Mouse (Mus musculus) gastrocnemius, postnatal 36 days (tissue): ENCODE measurements around the gene Evl. TPM values are rescaled to one million over a fixed set of nuclear protein-coding genes. Genes with fewer than 3 reads are reported as not detected.
"Not testable (repeated sequence)": the region's sequence is repeated elsewhere in the genome, so short reads cannot be mapped to it uniquely, and the experiment has no call there.

ENCODE experiments used
- DNase-seq, 2 experiments: peaks; one replicate each; pipeline ENCODE4 v3.0.0; 2022
- intact Hi-C: fragments of 180-260 bp; cut with DNase I; formaldehyde crosslinking; loops from one replicate; pipeline ENCODE4 v1.15.1; 2025
- total RNA-seq, 2 experiments: library from RNA; stranded (reverse); gene quantifications; 2 replicates each; pipeline ENCODE4 v1.2.3; 2021

Evl gene
- total RNA-seq, 2 experiments from 2014 or later, result 11.5 to 16.7 TPM

DNA sequence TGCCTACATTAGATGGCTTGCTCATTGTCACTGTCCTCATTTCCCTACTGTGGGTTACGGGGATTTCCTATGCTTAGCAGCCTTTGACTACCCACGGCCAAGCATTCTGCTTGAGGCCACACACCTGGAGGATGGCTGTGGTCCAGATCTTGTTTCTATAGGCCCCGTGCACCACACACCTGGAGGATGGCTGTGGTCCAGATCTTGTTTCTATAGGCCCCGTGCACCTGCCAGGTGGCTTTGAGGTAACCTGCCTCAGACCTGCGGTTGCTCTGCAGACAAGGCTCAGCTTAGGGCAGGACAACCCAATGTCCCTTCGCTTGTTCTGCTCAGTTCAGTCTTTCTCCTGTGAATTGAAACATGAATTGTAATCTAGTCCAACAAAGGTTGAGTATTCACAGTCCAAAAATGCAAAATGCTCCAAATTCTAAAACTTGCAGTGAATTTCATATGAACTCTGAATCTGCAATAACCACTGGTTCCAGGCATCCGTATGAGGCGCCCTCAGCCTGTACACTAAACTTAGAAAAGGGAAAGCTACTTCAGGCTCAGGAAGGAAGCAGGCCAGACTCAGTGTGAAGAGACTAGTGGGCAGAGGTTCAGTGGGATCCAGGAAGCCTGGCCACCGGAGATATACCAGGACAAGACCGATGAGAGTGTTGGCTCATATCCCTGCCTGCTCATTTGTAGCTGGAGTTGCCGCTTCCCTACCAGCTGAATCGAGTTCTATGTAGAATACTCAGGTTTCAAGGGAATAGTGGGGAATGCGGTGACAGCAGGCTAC is 127.9 kb downstream of the Evl start:
- no peak for DNase-seq
- intact Hi-C loops, result no loop called here

DNA sequence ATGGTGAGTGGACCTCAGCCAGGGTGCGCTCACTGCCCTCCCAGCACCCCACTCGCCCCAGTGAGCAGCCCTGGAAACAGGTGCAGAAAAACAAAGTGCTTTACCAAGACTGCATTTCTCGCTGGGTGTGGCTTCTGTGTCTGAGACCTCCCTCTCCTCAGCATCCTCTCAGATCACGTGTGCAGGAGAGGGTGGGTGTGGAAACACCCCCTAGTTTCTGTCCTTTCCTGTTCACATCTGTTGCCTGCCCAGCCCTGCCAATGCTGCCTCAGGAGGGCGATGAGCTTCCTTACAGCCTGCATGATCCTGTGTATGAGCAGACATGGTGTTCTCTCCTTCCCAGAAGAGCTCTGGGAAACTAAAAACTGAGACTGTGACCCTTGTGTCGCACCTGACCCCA is 131.9 kb downstream of the Evl start:
- intact Hi-C loops, result no loop called here
- DNase-seq, result no peak

DNA sequence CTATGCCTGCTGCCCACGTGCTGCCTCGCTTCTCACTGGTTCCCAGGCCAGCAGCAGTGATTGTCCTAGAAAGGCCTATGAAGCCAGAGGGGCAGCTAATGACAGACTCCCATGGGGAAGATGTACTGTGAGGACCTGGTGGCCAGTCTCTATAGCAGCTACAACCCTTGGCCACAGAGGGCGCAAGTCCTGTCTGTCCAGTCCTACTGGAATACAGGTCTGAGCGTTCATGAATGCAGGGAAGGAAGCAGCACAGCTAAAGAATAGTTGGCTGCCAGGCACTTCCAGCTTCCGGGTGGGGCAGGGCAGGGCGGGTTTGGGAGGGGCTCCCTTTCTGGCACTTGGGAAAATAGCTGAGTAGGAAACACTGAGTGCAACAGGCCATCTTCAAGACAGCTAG is 132.4 kb downstream of the Evl start:
- DNase-seq, result no peak
- intact Hi-C loops, result no loop called here

DNA sequence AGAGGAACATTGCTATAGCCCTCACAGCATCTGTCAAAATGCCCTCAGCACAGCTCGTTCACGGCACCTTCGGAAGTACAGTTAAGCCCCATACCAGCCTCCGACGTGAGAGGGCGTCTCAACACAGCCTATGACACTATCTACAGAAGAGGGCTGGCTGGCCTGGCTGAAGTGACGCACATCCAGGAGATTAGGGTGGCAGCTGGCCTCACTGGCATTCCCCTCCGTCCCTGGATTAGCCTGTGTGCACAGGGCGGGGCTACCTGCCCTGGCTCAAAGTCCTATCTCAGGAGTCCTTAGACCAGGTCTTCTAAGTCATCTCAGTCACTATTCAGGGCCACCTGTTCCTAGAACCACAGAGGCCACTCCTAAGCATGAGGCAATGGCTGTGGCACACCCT is 134.6 kb downstream of the Evl start:
- intact Hi-C loops, result no loop called here

DNA sequence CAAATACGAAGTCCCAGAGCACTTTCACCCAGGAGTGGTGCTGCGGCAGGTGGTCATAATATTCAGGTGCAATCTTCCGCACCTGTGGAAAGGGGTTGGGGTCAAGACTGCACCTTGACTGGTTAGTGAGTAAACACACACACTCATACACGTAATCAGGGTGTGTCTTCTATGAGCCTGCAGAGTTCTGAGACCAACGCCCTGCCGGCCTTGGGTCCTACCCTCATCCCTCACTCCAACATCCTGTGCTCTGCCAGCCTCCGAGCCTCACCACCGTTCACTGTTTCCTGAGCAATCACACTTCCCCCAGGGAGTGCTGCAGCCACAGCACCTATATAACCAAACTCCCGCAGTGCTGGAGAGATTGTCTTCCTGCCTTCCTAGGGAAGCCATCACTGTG is 136.0 kb downstream of the Evl start:
- intact Hi-C loops, result loop anchor here (5.0 kb wide), 1 partner anchor 62 kb away; no protein-coding TSS in a partner anchor
- DNase-seq, result no peak

More for the DNA sequence above, 134.6 kb downstream of the Evl start:
- no peak for DNase-seq

DNA sequence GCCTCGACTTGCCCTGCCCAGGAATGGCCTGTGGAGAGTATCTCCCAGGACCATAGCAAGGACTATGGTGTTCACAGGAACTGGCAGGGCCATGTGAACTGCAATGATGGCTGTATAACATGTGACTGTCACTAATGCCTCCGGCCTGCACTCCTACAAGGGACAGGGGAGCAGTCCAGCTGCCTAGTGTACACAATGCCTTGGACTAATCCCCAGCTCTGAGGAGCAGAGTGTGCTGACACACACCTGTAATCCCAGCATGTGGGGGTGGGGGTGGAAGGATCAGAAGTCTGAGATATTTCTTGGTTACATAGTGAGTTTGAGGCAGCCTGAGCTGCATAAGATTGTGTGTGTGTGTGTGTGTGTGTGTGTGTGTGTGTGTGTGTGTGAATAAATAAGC is 139.1 kb downstream of the Evl start:
- no peak for DNase-seq
- intact Hi-C loops, result loop anchor here (5.0 kb wide), 1 partner anchor 59 kb away; no protein-coding TSS in a partner anchor

DNA sequence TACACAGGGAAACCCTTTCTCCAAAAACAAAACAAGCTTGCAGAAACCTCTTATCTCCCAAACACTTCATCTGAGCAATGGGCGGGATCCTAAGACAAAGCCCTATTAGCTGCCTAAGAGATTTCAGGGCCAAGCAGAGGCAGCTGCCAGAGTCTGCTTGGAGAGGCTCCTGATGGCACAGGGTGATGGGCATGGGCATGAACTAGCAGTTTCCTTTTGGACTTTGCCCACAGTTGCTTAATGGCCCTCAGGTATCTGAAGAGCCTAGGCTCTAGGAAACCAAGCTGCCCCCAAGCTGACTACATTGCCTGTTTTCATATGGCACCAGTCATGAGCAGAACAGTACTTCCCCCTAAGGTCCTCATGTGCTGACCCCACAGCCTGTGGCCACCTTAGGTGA is 139.7 kb downstream of the Evl start:
- DNase-seq, result no peak
- intact Hi-C loops, result loop anchor here (5.0 kb wide), 1 partner anchor 58 kb away; no protein-coding TSS in a partner anchor

DNA sequence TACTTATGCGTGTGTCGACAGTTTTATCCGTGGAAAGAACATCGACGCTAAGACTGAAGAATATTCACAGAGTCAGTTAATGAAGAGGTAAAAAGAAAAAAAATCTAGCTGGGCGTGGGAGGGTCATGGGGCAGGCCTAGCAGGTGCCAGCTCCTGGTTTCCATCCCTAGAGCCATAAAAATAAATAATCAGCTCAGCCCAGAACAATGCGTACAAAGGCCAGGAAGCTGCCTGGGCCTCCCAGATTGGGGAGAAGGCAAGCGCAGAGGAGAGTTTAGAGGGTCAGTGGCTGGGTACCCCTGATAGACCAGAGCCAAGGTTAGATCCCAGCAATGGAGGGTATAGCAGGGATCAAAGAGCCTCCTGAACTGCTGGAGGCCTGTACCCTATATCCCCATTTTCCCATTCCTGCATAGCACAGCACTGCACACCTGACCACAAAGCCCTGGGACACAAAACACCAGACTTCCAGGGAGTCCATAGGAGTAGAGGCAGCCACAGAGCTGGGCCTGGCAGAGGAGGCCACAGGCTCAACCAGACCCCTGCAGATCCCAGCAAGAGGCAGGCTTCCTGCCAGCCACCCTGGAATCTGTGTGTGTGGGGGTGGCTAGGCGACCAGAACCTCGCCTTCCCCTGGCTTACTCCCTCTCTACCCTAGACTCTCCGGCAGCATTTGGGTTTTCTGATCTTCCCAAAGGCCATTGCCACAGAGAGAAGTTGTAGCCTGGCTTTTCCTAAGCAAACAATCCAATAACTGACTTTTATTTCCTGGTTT is 144.4 kb downstream of the Evl start:
- no peak for DNase-seq
- intact Hi-C loops, result no loop called here

DNA sequence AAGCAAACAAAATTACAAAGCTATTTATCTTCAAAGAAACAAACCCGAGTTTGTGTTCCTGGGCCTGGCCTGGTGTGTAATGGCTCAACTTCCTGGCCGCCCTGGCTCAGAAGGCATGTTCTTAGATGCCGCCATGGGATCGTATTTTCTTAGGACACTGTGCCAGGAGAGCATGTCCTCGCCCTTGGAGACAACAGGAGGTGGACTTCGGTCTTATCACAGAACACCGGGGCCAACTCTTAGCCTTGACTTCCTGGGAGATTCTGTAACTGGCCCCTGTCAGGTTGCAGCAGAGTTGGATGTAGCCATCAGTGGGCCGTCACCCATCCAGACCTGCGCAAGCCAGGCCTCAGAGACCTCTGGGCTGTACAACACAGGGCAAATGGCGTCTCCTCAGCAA is 145.1 kb downstream of the Evl start:
- no peak for DNase-seq
- intact Hi-C loops, result no loop called here

DNA sequence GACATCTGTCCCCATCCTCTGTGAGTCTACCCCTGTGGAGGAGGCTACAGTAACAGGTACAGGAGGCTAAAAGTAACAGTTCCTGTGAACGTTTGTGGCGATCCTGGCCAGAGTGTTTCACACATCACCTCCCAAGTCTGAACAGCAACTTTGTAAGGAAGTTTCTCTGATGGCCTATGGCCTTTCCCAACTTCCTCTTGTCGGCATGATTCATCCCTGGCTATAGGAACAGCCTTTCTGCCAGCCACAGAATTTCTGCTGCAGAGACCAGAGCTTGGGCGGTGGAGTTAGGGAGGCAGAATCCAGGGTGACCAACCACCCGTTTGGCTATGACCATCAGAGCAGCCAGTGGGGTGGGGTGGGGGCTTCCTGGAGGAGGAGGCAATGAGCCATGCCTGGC is 145.5 kb downstream of the Evl start:
- no peak for DNase-seq
- intact Hi-C loops, result no loop called here

DNA sequence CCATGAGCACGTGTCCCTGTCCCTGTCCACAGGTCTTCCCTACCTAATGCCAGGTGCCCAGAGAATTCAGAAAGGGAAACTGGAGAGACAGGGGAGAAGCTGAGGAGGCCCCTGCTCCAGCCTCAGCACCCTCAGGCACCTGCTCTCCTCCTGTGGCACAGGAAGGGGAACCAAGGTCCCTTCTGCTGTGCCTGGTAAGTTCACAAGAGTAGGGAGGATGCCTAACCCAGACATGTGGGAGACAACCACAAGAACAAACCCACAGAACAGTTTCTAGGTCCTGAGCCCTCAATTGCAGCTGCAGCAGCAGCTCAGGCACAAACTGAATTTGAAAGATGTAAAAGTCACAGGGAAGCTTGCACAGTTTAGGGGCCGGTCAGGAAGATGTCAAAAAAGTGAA is 146.7 kb downstream of the Evl start:
- no peak for DNase-seq
- intact Hi-C loops, result no loop called here

DNA sequence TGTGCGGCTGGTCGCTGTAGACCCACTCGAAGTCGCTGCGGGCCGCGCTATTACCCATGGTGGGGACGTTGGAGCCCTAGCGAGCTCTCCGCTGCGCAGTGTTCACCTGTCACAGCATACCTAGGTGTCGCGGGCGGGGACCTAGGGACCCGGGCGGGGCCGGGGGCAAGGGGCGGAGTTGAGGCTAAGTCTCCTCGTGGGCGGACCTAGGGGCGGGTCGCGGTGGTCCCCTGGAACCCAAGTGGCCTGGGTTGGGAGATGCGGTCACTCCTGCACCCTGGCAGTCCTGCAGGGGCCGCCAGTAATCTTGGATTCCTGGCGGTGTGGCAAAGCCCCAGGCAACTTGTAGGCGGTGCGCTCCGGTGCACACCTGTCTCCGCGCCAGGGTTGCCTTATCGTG is 147.7 kb downstream of the Evl start, which contains the start of gene Degs2:
TSS of gene Degs2 (minus strand) at position 131 of the 400 bp plus-strand sequence.
- intact Hi-C loops, result no loop called here

DNA sequence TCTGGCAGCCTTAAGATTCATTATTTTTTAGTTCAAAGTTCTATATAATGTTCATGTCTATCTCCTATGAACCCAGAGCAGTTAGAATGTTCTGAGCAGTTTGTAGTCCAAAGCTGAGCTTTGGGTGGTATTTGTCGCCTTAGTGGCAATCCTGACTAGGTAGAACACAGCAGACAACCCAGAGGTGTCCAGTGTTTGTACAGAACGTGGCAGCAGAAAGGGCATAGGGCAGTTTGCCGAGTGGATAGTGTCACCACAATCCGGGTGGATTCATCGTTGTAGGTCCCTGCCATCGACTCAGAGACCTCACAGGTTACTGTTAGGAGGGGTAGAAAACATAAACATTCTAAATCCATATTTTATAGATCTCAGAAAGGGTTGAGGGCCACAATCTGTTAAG is 151.0 kb downstream of the Evl start:
- no peak for DNase-seq
- intact Hi-C loops, result no loop called here

More for the DNA sequence above, 147.7 kb downstream of the Evl start, which contains the start of gene Degs2:
- DNase-seq, result no peak

DNA sequence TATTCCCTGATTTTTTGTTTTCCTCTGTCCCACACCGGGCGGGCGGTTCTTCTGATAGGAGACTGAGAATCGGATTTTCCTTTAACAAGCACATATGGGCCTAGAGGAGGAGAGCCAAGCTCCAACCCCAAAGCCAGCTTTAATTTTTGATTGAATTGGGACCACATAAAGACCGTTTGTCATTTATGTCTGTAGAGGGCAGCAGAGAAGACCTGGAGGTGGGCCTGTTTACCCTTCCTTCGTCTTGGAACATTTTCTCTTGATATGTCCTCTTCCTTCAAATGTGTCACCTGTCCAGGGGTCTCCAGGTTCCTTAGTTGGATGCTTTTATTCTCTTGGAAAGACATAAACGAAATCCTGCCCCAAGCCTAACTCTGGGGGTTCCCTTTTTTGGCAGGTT is 151.6 kb downstream of the Evl start:
- no peak for DNase-seq
- intact Hi-C loops, result no loop called here

DNA sequence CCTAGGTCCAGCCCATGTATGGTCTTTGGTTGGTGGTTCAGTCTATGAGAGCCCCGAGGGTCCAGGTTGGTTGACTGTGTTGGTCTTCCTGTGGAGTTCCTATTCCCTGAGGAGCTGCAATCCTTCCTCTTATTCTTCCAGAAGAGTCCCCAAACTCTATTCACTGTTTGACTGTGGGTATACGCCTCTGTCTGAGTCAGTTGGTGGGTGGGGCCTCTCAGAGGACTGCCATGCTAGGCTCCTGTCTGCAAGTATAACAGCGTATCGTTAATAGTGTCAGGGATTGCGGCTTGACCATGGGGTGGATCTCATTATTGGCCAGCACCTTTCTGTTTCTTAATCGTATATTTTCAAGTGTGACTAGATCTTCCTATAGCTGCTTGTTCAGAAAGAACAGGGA is 154.9 kb downstream of the Evl start:
- no peak for DNase-seq
- intact Hi-C loops, result no loop called here

DNA sequence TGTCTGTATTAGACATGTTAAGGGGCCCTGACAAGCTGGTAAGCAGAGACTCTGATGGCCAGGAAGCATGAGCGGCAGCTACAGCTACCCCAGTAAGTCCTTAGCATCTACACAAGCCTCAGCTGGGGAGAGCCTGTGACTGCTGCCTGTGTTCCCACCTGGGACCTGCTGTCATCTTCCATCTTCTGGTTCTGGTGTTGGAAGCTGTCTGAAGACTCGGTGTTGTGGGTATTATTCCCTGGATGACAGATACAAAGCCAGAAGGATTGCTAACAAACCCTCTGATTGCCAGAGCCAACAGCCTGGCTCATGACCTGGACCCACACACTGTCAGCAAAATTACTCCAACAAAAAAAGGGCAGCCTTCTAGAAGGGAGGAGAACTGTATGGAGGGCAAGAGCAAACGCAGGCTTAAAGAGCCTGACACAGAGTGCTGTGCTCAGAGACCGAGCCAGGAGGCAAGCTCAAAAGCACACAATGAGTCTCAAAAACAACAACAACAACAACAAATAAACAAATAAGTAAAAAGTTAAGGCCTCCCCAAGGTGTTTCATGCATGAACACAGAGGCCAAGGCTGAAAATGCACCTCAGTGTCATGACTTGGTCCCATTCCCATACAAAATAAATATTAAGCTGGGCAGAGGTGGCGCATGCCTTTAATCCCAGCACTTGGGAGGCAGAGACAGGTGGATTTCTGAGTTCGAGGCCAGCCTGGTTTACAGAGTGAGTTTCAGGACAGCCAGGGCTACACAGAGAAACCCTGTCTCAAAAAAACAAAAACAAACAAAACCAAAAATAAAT is 155.6 kb downstream of the Evl start:
- no peak for DNase-seq
- intact Hi-C loops, result no loop called here

DNA sequence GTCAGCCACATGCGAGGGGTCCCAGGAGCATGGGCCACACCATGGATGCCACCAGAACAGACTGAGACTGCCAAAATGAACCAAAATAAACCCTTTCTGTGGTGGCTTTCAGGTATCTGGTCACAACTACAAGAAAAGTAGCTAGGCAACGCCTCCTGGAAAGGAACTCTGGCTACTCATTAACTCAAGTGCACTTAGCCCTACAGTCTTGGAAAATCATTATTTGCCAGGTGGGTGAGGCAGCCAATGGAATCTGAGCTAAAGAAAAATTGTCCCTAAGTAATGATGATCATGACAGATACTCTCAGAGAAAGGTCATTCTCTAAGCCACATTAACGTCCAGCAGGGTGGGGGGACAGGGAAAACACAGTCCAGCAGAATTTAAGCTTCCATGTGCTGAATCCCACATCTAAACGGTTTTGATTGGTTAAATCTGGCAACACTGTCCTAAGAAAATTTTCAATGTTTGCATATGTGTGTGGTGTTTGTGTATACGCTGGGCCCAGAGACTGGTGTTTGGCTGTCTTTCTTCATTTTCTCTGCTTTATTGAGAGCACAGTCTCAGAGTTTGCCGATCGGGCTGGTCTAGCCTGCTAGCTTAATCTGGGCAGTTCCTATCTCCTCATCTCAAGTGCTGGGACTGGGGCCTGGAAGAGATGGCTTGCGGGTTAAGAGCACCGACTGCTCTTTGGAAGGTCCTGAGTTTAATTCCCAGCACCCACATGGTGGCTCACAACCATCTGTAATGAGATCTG is 156.5 kb downstream of the Evl start:
- no peak for DNase-seq
- intact Hi-C loops, result no loop called here

DNA sequence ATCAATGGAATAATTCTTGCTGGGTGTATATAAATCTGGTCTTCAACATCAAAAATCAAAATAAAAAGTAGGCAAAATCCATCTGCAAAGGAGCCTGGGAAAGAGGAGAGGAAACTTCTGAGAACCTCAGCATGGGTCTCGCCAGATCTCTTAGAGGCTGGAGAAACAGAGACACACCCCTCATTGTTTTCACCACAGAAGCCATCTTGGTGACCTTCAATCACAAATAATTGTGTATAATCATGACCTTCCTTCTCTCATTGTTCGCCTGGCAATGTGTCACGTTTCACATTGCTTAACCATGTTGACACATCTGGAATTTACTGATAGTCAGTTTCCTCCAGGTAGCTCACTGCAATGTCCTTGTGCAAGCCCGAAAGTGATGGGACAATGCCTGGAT is 158.0 kb downstream of the Evl start:
- no peak for DNase-seq
- intact Hi-C loops, result no loop called here

DNA sequence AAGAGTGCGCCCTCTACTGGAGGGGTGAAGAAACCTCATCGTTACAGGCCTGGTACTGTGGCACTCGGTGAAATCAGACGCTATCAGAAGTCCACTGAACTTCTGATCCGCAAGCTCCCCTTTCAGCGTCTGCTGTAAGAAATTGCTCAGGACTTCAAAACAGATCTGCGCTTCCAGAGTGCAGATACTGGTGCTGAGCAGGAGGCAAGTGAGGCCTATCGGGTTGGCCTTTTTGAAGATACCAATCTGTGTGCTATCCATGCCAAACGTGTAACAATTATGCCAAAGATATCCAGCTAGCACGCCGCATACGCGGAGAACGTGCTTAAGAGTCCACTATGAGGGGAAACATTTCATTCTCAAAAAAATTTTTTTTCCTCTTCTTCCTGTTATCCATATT is 159.5 kb downstream of the Evl start:
- intact Hi-C loops, DNase-seq: not testable (repeated sequence)

DNA sequence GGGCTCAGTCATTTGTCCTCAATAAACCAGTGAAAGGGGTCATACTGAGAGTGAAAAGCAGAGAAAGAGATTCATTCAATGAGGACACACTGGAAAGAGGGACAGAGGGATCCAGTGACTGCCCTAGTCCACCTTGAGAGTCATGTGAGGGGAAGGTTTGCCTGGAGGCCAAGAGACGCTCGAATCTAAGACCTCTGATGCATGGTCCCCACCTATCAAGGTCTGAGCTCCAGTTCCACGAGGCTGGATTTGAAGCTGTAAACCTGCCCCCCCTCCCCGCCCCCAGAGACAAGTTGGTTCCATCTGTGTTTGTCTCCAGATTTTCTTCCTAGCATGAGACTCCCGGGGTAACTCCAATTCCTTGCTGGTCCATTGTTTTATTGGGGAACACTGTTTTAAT is 161.3 kb downstream of the Evl start:
- no peak for DNase-seq
- intact Hi-C loops, result no loop called here
